Mouse (Mus musculus) forebrain, embryonic 11.5 days (tissue): ENCODE data around the gene Emc10. TPM values are rescaled to one million over a fixed set of nuclear protein-coding genes. Genes with fewer than 3 reads are reported as not detected.
A peak's percentile ranks its signal among the peaks of the same experiment; 100 is the strongest.

Experiments
- ATAC-seq: fragments of 200-750 bp; cut with Nextera tagmentation; replicated peaks from 2 replicates; pipeline ENCODE4 v1.8.0; 2017; ENCODE audit warnings: moderate TSS enrichment; ENCODE audit not compliant: low FRiP score
- DNase-seq: peaks from one replicate; pipeline ENCODE4 v3.0.0-alpha.2; 2017; ENCODE audit warnings: low spot score
- H3K27ac ChIP-seq: fragments of 300-500 bp; sonication (generic); 2 replicates; pipeline ENCODE4 v1.5.1; 2014; ENCODE audit warnings: low read depth, low read length
- H3K27me3 ChIP-seq: fragments of 300-500 bp; sonication (generic); 2 replicates; pipeline ENCODE4 v1.6.1; 2014; ENCODE audit warnings: mild to moderate bottlenecking, low read length, mixed read lengths; ENCODE audit not compliant: control insufficient read depth, insufficient read depth
- H3K36me3 ChIP-seq: fragments of 300-500 bp; sonication (generic); 2 replicates; pipeline ENCODE4 v1.6.1; 2014; ENCODE audit warnings: mild to moderate bottlenecking, low read length, moderate library complexity, mixed read lengths; ENCODE audit not compliant: control insufficient read depth, insufficient read depth
- H3K4me1 ChIP-seq: fragments of 300-500 bp; sonication (generic); replicated peaks from 2 replicates; pipeline ENCODE4 v1.6.1; 2014; ENCODE audit warnings: low read length, mixed read lengths; ENCODE audit not compliant: control insufficient read depth, insufficient read depth
- H3K4me2 ChIP-seq: fragments of 300-500 bp; sonication (generic); 2 replicates; pipeline ENCODE4 v1.6.1; 2014; ENCODE audit warnings: low read depth, mild to moderate bottlenecking, low read length, moderate library complexity, mixed read lengths; ENCODE audit not compliant: severe bottlenecking
- H3K4me3 ChIP-seq: fragments of 300-500 bp; sonication (generic); 2 replicates; pipeline ENCODE4 v1.5.1; 2014; ENCODE audit warnings: low read depth, low read length
- H3K9ac ChIP-seq: fragments of 300-500 bp; sonication (generic); 2 replicates; pipeline ENCODE4 v1.6.1; 2014; ENCODE audit warnings: low read length
- H3K9me3 ChIP-seq: fragments of 300-500 bp; sonication (generic); 2 replicates; pipeline ENCODE4 v1.6.1; 2016; ENCODE audit warnings: low read length, mixed read lengths; ENCODE audit not compliant: control insufficient read depth
- WGBS: fragments of 180-500 bp; shearing (Covaris S2); extraction: QIAGEN DNeasy Blood & Tissue Kit; methylation state at CpG from one replicate; pipeline ENCODE4 v1.1.7; 2014; 5-methylcytosine and 5-hydroxymethylcytosine counted together
- polyA plus RNA-seq: library from polyadenylated mRNA; unstranded; fragments of >200 nt; fragmentation: Nextera tagmentation; extraction: Ambion mirVana; gene quantifications from 2 replicates; pipeline ENCODE4 v1.2.1, GENCODE M21; 2014

Gene Emc10
- polyA plus RNA-seq, 1 experiment from 2014 or later: 115 TPM

GRCm38 (mm10) chr7:44464511-44464910, 31.8 kb downstream of the Emc10 start:
- Histone ChIP-seq H3K9me3 (no peaks in the 10 kb centered on the region), H3K27me3 (peaks cover 10% of the 10 kb centered on the region), H3K36me3 (peaks cover 8% of the 10 kb centered on the region), H3K4me1 (peaks cover 21% of the 10 kb centered on the region), H3K9ac (no peak overlapping the region), H3K27ac (0 out of 2 replicates have a peak overlapping the region, but pooled peaks have one; percentile 10), H3K4me2 (no peak overlapping the region), H3K4me3 (no peak overlapping the region)
- 30% methylated on average over 4 of the region's 4 CpGs for WGBS
- ATAC-seq (no peak), DNase-seq (peak; percentile 65)

- Histone ChIP-seq H3K36me3 (peaks cover 8% of the 10 kb centered on the region), H3K27ac (no peak overlapping the region)
- 89% methylated on average over 10 of the region's 10 CpGs for WGBS
These were observed 32.6 kb downstream of the Emc10 start for GRCm38 (mm10) chr7:44463556-44464225.

GRCm38 (mm10) chr7:44463056-44463425, 33.3 kb downstream of the Emc10 start:
- H3K36me3 ChIP-seq: peaks cover 10% of the 10 kb centered on the region
- no peaks in the 10 kb centered on the region; the same call in 1 of the 2 replicates for H3K9me3 ChIP-seq
- peaks cover 10% of the 10 kb centered on the region for H3K27me3 ChIP-seq
- no peak overlapping the region for H3K4me2 ChIP-seq
- DNase-seq (no peak), ATAC-seq (no peak)
- no peak overlapping the region for H3K4me3 ChIP-seq
- 45% methylated on average over 8 of the region's 8 CpGs for WGBS
- peaks cover 16% of the 10 kb centered on the region for H3K4me1 ChIP-seq
- H3K27ac ChIP-seq: no peak overlapping the region
- H3K9ac ChIP-seq: no peak overlapping the region

More at GRCm38 (mm10) chr7:44463556-44464225, 32.6 kb downstream of the Emc10 start:
- H3K9ac ChIP-seq: no peak overlapping the region
- H3K4me1 ChIP-seq: peaks cover 19% of the 10 kb centered on the region
- H3K9me3 ChIP-seq: no peaks in the 10 kb centered on the region
- H3K4me2 ChIP-seq: no peak overlapping the region
- DNase-seq (peak; percentile 48), ATAC-seq (no peak)
- H3K27me3 ChIP-seq: peaks cover 10% of the 10 kb centered on the region
- no peak overlapping the region for H3K4me3 ChIP-seq

GRCm38 (mm10) chr7:44462218-44463055, 33.9 kb downstream of the Emc10 start:
- H3K4me2 ChIP-seq: no peak overlapping the region
- H3K27me3 ChIP-seq: peaks cover 10% of the 10 kb centered on the region
- WGBS: 33% methylated on average over 76 of the region's 77 CpGs
- peaks cover 16% of the 10 kb centered on the region for H3K4me1 ChIP-seq
- DNase-seq (peak; percentile 82), ATAC-seq (no peak)
- no peak overlapping the region for H3K27ac ChIP-seq
- no peak overlapping the region for H3K9ac ChIP-seq
- H3K9me3 ChIP-seq: no peaks in the 10 kb centered on the region; the same call in 1 of the 2 replicates
- peaks cover 10% of the 10 kb centered on the region for H3K36me3 ChIP-seq
- H3K4me3 ChIP-seq: no peak overlapping the region

GRCm38 (mm10) chr7:44461503-44462217, 34.7 kb downstream of the Emc10 start:
- peaks cover 10% of the 10 kb centered on the region for H3K27me3 ChIP-seq

GRCm38 (mm10) chr7:44460767-44461502, 35.4 kb downstream of the Emc10 start:
- Histone ChIP-seq H3K9ac (no peak overlapping the region), H3K27ac (no peak overlapping the region), H3K27me3 (peaks cover 10% of the 10 kb centered on the region), H3K9me3 (no peaks in the 10 kb centered on the region; the same call in 1 of the 2 replicates), H3K4me2 (no peak overlapping the region), H3K4me1 (peaks cover 16% of the 10 kb centered on the region), H3K36me3 (peaks cover 10% of the 10 kb centered on the region), H3K4me3 (no peak overlapping the region)
- DNase-seq (peak; percentile 51), ATAC-seq (no peak)
- WGBS: 82% methylated on average over 31 of the region's 31 CpGs

More at GRCm38 (mm10) chr7:44461503-44462217, 34.7 kb downstream of the Emc10 start:
- Histone ChIP-seq H3K4me3 (no peak overlapping the region), H3K36me3 (peaks cover 10% of the 10 kb centered on the region), H3K9ac (no peak overlapping the region), H3K9me3 (no peaks in the 10 kb centered on the region; the same call in 1 of the 2 replicates), H3K4me2 (no peak overlapping the region), H3K4me1 (peaks cover 16% of the 10 kb centered on the region), H3K27ac (no peak overlapping the region)
- DNase-seq (peak; percentile 57), ATAC-seq (no peak)
- WGBS: 79% methylated on average over 57 of the region's 57 CpGs

- ATAC-seq (no peak), DNase-seq (peak; percentile 45)
- H3K4me3 ChIP-seq: no peak overlapping the region
- H3K27me3 ChIP-seq: peaks cover 10% of the 10 kb centered on the region
- H3K27ac ChIP-seq: no peak overlapping the region
- no peak overlapping the region for H3K4me2 ChIP-seq
- H3K4me1 ChIP-seq: peaks cover 16% of the 10 kb centered on the region
- no peak overlapping the region for H3K9ac ChIP-seq
- H3K36me3 ChIP-seq: peaks cover 10% of the 10 kb centered on the region
- H3K9me3 ChIP-seq: no peaks in the 10 kb centered on the region; the same call in 1 of the 2 replicates
- 81% methylated on average over 6 of the region's 6 CpGs for WGBS
These were observed 36.3 kb downstream of the Emc10 start for GRCm38 (mm10) chr7:44460067-44460466.

- no peaks in the 10 kb centered on the region; the same call in 1 of the 2 replicates for H3K9me3 ChIP-seq
- no peak for ATAC-seq
- no peak overlapping the region for H3K4me3 ChIP-seq
- H3K4me1 ChIP-seq: no peaks in the 10 kb centered on the region
- no peak overlapping the region for H3K27ac ChIP-seq
- H3K36me3 ChIP-seq: peaks cover 4% of the 10 kb centered on the region; the same call in 1 of the 2 replicates
- H3K4me2 ChIP-seq: no peak overlapping the region
- 92% methylated on average over 1 of the region's 1 CpGs for WGBS
- DNase-seq: peak; percentile 37
- H3K27me3 ChIP-seq: peaks cover 2% of the 10 kb centered on the region; the same call in 1 of the 2 replicates
- no peak overlapping the region for H3K9ac ChIP-seq
These were observed 40.0 kb downstream of the Emc10 start for GRCm38 (mm10) chr7:44456302-44456701.
